Mouse (Mus musculus): ENCODE data around the gene Gpat2. TPM values are rescaled to one million over a fixed set of nuclear protein-coding genes. Genes with fewer than 3 reads are reported as not detected.

The Gpat2 gene
- polyA plus RNA-seq, 1 experiment from 2014 or later = 0.22 TPM

GRCm38 (mm10) chr2:127435135-127435534, 10.1 kb downstream of the Gpat2 start:
- peaks cover 5% of the 10 kb centered on the region for H3K36me3 ChIP-seq (ENCODE audit: insufficient read depth, low read length)
- no peak overlapping the region for H3K4me2 ChIP-seq (replicated peaks; ENCODE audit: low read depth, low read length)
- WGBS = 46% methylated on average over 2 of the region's 2 CpGs
- ATAC-seq (ENCODE audit: low FRiP score, low TSS enrichment) = no peak
- no peaks in the 10 kb centered on the region for H3K4me1 ChIP-seq (ENCODE audit: insufficient read depth, low read length)
- H3K4me3 ChIP-seq (ENCODE audit: low read length) = no peak overlapping the region
- H3K9me3 ChIP-seq (ENCODE audit: low read length) = no peaks in the 10 kb centered on the region
- H3K27me3 ChIP-seq (ENCODE audit: insufficient read depth, low read length) = no peaks in the 10 kb centered on the region
- H3K27ac ChIP-seq (ENCODE audit: low read length) = no peak overlapping the region
- no peak overlapping the region for H3K9ac ChIP-seq (replicated peaks; ENCODE audit: low read length)

GRCm38 (mm10) chr2:127435554-127435953, 10.6 kb downstream of the Gpat2 start:
- no peaks in the 10 kb centered on the region for H3K4me1 ChIP-seq (ENCODE audit: insufficient read depth, low read length)
- ATAC-seq (ENCODE audit: low FRiP score, low TSS enrichment) = no peak
- H3K9me3 ChIP-seq (ENCODE audit: low read length) = no peaks in the 10 kb centered on the region
- H3K27ac ChIP-seq (ENCODE audit: low read length) = no peak overlapping the region
- no peak overlapping the region for H3K4me2 ChIP-seq (replicated peaks; ENCODE audit: low read depth, low read length)
- H3K4me3 ChIP-seq (ENCODE audit: low read length) = no peak overlapping the region
- no peaks in the 10 kb centered on the region for H3K27me3 ChIP-seq (ENCODE audit: insufficient read depth, low read length)
- H3K9ac ChIP-seq (replicated peaks; ENCODE audit: low read length) = no peak overlapping the region
- WGBS = 97% methylated on average over 2 of the region's 2 CpGs
- peaks cover 5% of the 10 kb centered on the region for H3K36me3 ChIP-seq (ENCODE audit: insufficient read depth, low read length)

DNA sequence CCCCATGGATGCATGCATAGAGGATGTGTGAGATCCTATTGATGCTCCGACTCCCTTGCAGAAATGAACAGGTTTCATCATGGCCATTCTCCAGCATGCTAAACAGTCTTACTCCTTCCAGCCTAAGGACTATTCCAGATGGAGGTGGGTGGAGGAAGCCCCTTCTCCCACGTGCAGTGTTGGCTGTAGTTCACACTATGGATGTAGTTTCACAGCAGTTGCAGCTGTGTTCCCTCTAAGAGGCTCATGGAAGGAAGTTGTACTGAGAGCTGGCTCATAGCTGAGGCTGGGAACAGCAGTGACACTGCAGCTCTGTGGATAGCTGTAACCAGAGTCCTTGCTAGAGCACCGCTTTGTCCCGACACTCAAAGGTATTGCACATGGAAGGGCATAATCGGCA, 12.7 kb downstream of the Gpat2 start:
- H3K36me3 ChIP-seq (ENCODE audit: insufficient read depth, low read length) = peaks cover 5% of the 10 kb centered on the region
- no peaks in the 10 kb centered on the region for H3K27me3 ChIP-seq (ENCODE audit: insufficient read depth, low read length)
- H3K9ac ChIP-seq (replicated peaks; ENCODE audit: low read length) = no peak overlapping the region
- ATAC-seq (ENCODE audit: low FRiP score, low TSS enrichment) = no peak
- H3K4me3 ChIP-seq (ENCODE audit: low read length) = no peak overlapping the region
- WGBS = 90% methylated on average over 5 of the region's 5 CpGs
- no peak overlapping the region for H3K27ac ChIP-seq (ENCODE audit: low read length)
- no peak overlapping the region for H3K4me2 ChIP-seq (replicated peaks; ENCODE audit: low read depth, low read length)
- H3K9me3 ChIP-seq (ENCODE audit: low read length) = no peaks in the 10 kb centered on the region
- no peaks in the 10 kb centered on the region for H3K4me1 ChIP-seq (ENCODE audit: insufficient read depth, low read length)

DNA sequence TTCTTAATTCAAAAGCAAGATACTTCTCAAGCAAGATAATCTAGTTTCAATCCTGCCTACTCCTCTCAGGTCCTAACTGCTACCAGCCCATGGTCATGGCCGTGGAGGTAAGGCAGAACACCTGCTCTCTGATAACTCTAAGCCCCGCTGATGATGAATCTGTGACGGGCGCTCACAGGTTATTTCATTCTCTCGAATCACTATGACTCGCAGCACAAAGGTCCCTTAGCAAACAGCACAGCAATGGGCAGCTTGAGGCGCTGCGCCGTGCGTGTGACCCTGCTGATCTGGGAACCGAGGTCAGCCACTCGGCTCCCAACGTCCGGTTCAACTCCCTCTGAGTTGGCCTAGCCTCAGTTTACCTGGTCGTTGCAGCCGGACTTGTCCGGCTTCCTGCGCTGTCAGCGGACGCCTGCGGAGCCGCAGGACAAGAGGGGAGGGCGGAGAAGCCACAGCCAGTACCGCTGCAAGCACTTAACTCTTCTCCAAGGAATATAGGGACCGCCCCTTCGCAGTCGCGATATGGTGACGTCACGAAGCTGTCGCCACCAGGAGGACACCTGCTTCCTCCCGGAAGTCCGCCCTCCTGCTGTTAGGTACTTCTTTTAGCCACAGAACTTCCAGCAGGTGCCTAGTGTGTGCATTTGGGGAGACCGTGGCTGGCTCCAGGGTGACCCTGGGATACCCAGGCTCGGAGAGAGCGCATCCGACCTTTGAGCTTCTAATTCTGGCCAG, 19.2 kb downstream of the Gpat2 start, which contains the start of gene Fahd2a:
Gene Fahd2a (minus strand): TSS at position 511 of the 735 bp plus-strand sequence.
- Histone ChIP-seq H3K9me3 (ENCODE audit: low read length) (no peaks in the 10 kb centered on the region), H3K4me3 (ENCODE audit: low read length) (peak within 1 kb of the TSS; percentile 77), H3K4me2 (replicated peaks; ENCODE audit: low read depth, low read length) (peak within 1 kb of the TSS; percentile 67), H3K4me1 (ENCODE audit: insufficient read depth, low read length) (peaks cover 10% of the 10 kb centered on the region), H3K36me3 (ENCODE audit: insufficient read depth, low read length) (no peaks in the 10 kb centered on the region), H3K27me3 (ENCODE audit: insufficient read depth, low read length) (no peaks in the 10 kb centered on the region), H3K9ac (replicated peaks; ENCODE audit: low read length) (peak within 1 kb of the TSS; percentile 79), H3K27ac (ENCODE audit: low read length) (peak within 1 kb of the TSS; percentile 27; the same call in 1 of the 2 replicates)
- peak; percentile 89 for ATAC-seq (ENCODE audit: low FRiP score, low TSS enrichment)
- WGBS = 3% methylated on average over 37 of the region's 37 CpGs

DNA sequence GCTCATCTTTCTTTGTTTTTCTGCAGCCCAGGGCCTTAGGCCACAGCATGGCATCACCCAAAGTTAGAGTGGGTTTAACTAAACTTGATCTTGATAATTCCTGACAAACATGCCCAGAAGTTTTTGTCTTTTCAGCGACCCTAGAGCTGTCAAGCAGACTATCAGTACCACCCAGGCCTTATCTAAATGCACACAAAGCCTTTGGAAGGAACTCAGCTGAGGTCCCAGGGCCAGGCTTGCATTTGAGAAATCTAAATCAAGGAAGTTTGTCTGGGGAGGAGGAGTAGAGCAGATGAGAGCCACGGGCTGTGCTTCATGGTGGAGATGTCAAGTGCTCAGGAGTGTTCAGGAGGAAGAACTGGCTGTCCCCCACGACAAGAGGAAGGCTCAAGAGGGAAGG, 21.8 kb downstream of the Gpat2 start:
- no peaks in the 10 kb centered on the region for H3K9me3 ChIP-seq (ENCODE audit: low read length)
- no peak overlapping the region for H3K9ac ChIP-seq (replicated peaks; ENCODE audit: low read length)
- H3K27me3 ChIP-seq (ENCODE audit: insufficient read depth, low read length) = no peaks in the 10 kb centered on the region
- H3K4me3 ChIP-seq (ENCODE audit: low read length) = no peak overlapping the region
- ATAC-seq (ENCODE audit: low FRiP score, low TSS enrichment) = no peak
- H3K4me1 ChIP-seq (ENCODE audit: insufficient read depth, low read length) = peaks cover 25% of the 10 kb centered on the region
- 49% methylated on average over 3 of the region's 3 CpGs for WGBS
- no peaks in the 10 kb centered on the region for H3K36me3 ChIP-seq (ENCODE audit: insufficient read depth, low read length)
- no peak overlapping the region for H3K4me2 ChIP-seq (replicated peaks; ENCODE audit: low read depth, low read length)
- H3K27ac ChIP-seq (ENCODE audit: low read length) = no peak overlapping the region

- ATAC-seq (ENCODE audit: low FRiP score, low TSS enrichment) = peak; percentile 82
- H3K36me3 ChIP-seq (ENCODE audit: insufficient read depth, low read length) = no peaks in the 10 kb centered on the region
- H3K27me3 ChIP-seq (ENCODE audit: insufficient read depth, low read length) = peaks cover 7% of the 10 kb centered on the region; the same call in 1 of the 2 replicates
- H3K27ac ChIP-seq (ENCODE audit: low read length) = peak overlapping the region; percentile 65
- no peaks in the 10 kb centered on the region for H3K9me3 ChIP-seq (ENCODE audit: low read length)
- H3K9ac ChIP-seq (replicated peaks; ENCODE audit: low read length) = no peak overlapping the region
- WGBS = 13% methylated on average over 7 of the region's 7 CpGs
- H3K4me2 ChIP-seq (replicated peaks; ENCODE audit: low read depth, low read length) = 0 out of 2 replicates have a peak overlapping the region, but pooled peaks have one; percentile 10
- H3K4me3 ChIP-seq (ENCODE audit: low read length) = no peak overlapping the region
- H3K4me1 ChIP-seq (ENCODE audit: insufficient read depth, low read length) = peaks cover 21% of the 10 kb centered on the region
Measured at GRCm38 (mm10) chr2:127449691-127450090, 24.7 kb downstream of the Gpat2 start.

DNA sequence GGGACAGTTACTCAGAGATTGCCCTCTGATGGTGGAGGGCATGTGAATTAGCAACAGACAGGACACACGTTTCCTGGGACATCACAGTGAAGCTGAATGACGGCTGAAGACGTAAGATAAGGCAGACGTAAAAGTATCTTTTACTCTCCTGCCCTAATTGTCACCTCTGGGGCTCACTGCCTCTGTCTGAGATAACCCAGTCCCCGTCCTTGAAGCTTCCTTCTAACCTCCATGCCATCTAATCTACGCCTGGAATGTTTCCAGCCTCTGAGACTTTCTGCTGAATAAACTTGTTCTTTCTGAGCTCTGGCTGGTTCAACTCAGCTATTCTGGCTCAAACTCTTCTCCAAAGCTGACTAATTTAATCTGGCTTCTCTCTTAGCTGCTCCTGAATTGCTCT, 26.7 kb downstream of the Gpat2 start:
- no peak for ATAC-seq (ENCODE audit: low FRiP score, low TSS enrichment)
- no peak overlapping the region for H3K27ac ChIP-seq (ENCODE audit: low read length)
- no peaks in the 10 kb centered on the region for H3K9me3 ChIP-seq (ENCODE audit: low read length)
- H3K4me3 ChIP-seq (ENCODE audit: low read length) = no peak overlapping the region
- H3K4me2 ChIP-seq (replicated peaks; ENCODE audit: low read depth, low read length) = no peak overlapping the region
- H3K9ac ChIP-seq (replicated peaks; ENCODE audit: low read length) = no peak overlapping the region
- peaks cover 20% of the 10 kb centered on the region for H3K4me1 ChIP-seq (ENCODE audit: insufficient read depth, low read length)
- WGBS = 27% methylated on average over 6 of the region's 6 CpGs
- H3K27me3 ChIP-seq (ENCODE audit: insufficient read depth, low read length) = peaks cover 7% of the 10 kb centered on the region
- no peaks in the 10 kb centered on the region for H3K36me3 ChIP-seq (ENCODE audit: insufficient read depth, low read length)

GRCm38 (mm10) chr2:127453141-127453540, 28.1 kb downstream of the Gpat2 start:
- H3K9ac ChIP-seq (replicated peaks; ENCODE audit: low read length) = no peak overlapping the region
- H3K4me1 ChIP-seq (ENCODE audit: insufficient read depth, low read length) = peaks cover 20% of the 10 kb centered on the region
- H3K36me3 ChIP-seq (ENCODE audit: insufficient read depth, low read length) = no peaks in the 10 kb centered on the region
- no peak overlapping the region for H3K4me3 ChIP-seq (ENCODE audit: low read length)
- H3K9me3 ChIP-seq (ENCODE audit: low read length) = no peaks in the 10 kb centered on the region
- peaks cover 7% of the 10 kb centered on the region for H3K27me3 ChIP-seq (ENCODE audit: insufficient read depth, low read length)
- H3K27ac ChIP-seq (ENCODE audit: low read length) = no peak overlapping the region
- no peak overlapping the region for H3K4me2 ChIP-seq (replicated peaks; ENCODE audit: low read depth, low read length)
- ATAC-seq (ENCODE audit: low FRiP score, low TSS enrichment) = 0 out of 2 replicates have a peak, but pooled peaks have one; percentile 13
- 59% methylated on average over 9 of the region's 9 CpGs for WGBS

DNA sequence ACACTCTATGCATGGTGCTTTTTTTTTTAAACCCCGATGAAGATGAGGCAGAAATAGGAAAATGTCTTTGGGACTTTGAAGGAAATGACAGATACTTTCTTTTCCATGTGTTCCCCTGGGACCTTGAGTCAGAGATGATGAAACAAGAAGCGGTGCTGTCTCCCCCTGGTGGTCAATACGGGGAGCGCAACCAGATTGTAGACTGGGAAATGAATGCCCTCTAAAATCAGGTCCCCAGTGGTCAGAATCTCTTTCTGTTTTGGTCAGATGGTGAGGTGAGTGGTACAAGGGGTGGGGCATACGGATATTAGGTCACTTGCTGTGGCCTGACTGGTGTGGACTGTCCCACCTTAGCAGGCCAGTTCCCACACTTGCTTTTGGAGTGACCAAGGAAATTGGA, 28.8 kb downstream of the Gpat2 start:
- Histone ChIP-seq H3K4me2 (replicated peaks; ENCODE audit: low read depth, low read length) (no peak overlapping the region), H3K36me3 (ENCODE audit: insufficient read depth, low read length) (no peaks in the 10 kb centered on the region), H3K27ac (ENCODE audit: low read length) (no peak overlapping the region), H3K9me3 (ENCODE audit: low read length) (no peaks in the 10 kb centered on the region), H3K4me1 (ENCODE audit: insufficient read depth, low read length) (peaks cover 20% of the 10 kb centered on the region), H3K27me3 (ENCODE audit: insufficient read depth, low read length) (peaks cover 7% of the 10 kb centered on the region), H3K9ac (replicated peaks; ENCODE audit: low read length) (no peak overlapping the region), H3K4me3 (ENCODE audit: low read length) (no peak overlapping the region)
- no peak for ATAC-seq (ENCODE audit: low FRiP score, low TSS enrichment)
- 8% methylated on average over 5 of the region's 5 CpGs for WGBS

- WGBS = 83% methylated on average over 2 of the region's 2 CpGs
- Histone ChIP-seq H3K9me3 (ENCODE audit: low read length) (no peaks in the 10 kb centered on the region), H3K4me1 (ENCODE audit: insufficient read depth, low read length) (no peaks in the 10 kb centered on the region), H3K4me3 (ENCODE audit: low read length) (no peak overlapping the region), H3K36me3 (ENCODE audit: insufficient read depth, low read length) (no peaks in the 10 kb centered on the region), H3K4me2 (replicated peaks; ENCODE audit: low read depth, low read length) (no peak overlapping the region), H3K27ac (ENCODE audit: low read length) (no peak overlapping the region), H3K27me3 (ENCODE audit: insufficient read depth, low read length) (no peaks in the 10 kb centered on the region; the same call in 1 of the 2 replicates), H3K9ac (replicated peaks; ENCODE audit: low read length) (no peak overlapping the region)
- no peak for ATAC-seq (ENCODE audit: low FRiP score, low TSS enrichment)
Measured at GRCm38 (mm10) chr2:127459341-127459740, 34.3 kb downstream of the Gpat2 start.
